Mouse (Mus musculus) liver, embryonic 11.5 days (tissue): ENCODE measurements at regions not wholly inside any gene's neighbourhood (a gene's known extent, or its start where the extent isn't known, plus 50 kb on each side); places are given as distances from the start of the nearest gene placed in this dataset.

Source experiments
- ATAC-seq: fragments of 200-750 bp; cut with Nextera tagmentation; replicated peaks from 2 replicates; pipeline ENCODE4 v1.8.0; 2017; ENCODE audit warnings: moderate number of reproducible peaks, mild to moderate bottlenecking, moderate TSS enrichment, moderate library complexity; ENCODE audit not compliant: low FRiP score
- DNase-seq: peaks from one replicate; pipeline ENCODE4 v3.0.0-alpha.2; 2017; ENCODE audit warnings: low spot score
- H3K27ac ChIP-seq: fragments of 300-500 bp; sonication (generic); 2 replicates; pipeline ENCODE4 v1.5.1; 2014; ENCODE audit warnings: mild to moderate bottlenecking, low read depth, low read length, control low read depth
- H3K27me3 ChIP-seq: fragments of 300-500 bp; sonication (generic); replicated peaks from 2 replicates; pipeline ENCODE4 v1.6.1; 2014; ENCODE audit warnings: low read length, mixed read lengths; ENCODE audit not compliant: control insufficient read depth, insufficient read depth
- H3K36me3 ChIP-seq: fragments of 300-500 bp; sonication (generic); 2 replicates; pipeline ENCODE4 v1.6.1; 2014; ENCODE audit warnings: mild to moderate bottlenecking, low read length, moderate library complexity, mixed read lengths; ENCODE audit not compliant: control insufficient read depth, insufficient read depth
- H3K4me1 ChIP-seq: fragments of 300-500 bp; sonication (generic); replicated peaks from 2 replicates; pipeline ENCODE4 v1.6.1; 2014; ENCODE audit warnings: low read length, mixed read lengths; ENCODE audit not compliant: control insufficient read depth, insufficient read depth
- H3K4me2 ChIP-seq: fragments of 300-500 bp; sonication (generic); 2 replicates; pipeline ENCODE4 v1.6.1; 2014; ENCODE audit warnings: mild to moderate bottlenecking, control low read depth, moderate library complexity
- H3K4me3 ChIP-seq: fragments of 300-500 bp; sonication (generic); 2 replicates; pipeline ENCODE4 v1.5.1; 2014; ENCODE audit warnings: low read depth, low read length, control low read depth
- H3K9ac ChIP-seq: fragments of 300-500 bp; sonication (generic); 2 replicates; pipeline ENCODE4 v1.6.1; 2014; ENCODE audit warnings: low read depth, low read length, control low read depth
- H3K9me3 ChIP-seq: fragments of 300-500 bp; sonication (generic); 2 replicates; pipeline ENCODE4 v1.6.1; 2016; ENCODE audit warnings: low read length, inconsistent platforms, mixed read lengths; ENCODE audit not compliant: control insufficient read depth
- WGBS: fragments of 180-500 bp; shearing (Covaris S2); extraction: QIAGEN DNeasy Blood & Tissue Kit; methylation state at CpG from one replicate; pipeline ENCODE4 v1.1.7; 2014; 5-methylcytosine and 5-hydroxymethylcytosine counted together

GRCm38 (mm10) chr4:106133746-106134730 lies 182.0 kb upstream of the Usp24 start:
- Histone ChIP-seq H3K9me3 (no peaks in the 10 kb centered on the region), H3K9ac (no peak overlapping the region), H3K4me2 (no peak overlapping the region), H3K4me1 (no peaks in the 10 kb centered on the region; the same call in 1 of the 2 replicates), H3K4me3 (no peak overlapping the region), H3K36me3 (no peaks in the 10 kb centered on the region), H3K27me3 (no peaks in the 10 kb centered on the region), H3K27ac (no peak overlapping the region)
- DNase-seq = no peak
- no peak for ATAC-seq
- 63% methylated on average over 10 of the region's 10 CpGs for WGBS

GRCm38 (mm10) chr4:106142741-106143140 lies 173.3 kb upstream of the Usp24 start:
- Histone ChIP-seq H3K4me3 (no peak overlapping the region), H3K27ac (no peak overlapping the region), H3K4me2 (no peak overlapping the region), H3K4me1 (no peaks in the 10 kb centered on the region), H3K9ac (no peak overlapping the region), H3K36me3 (no peaks in the 10 kb centered on the region), H3K9me3 (no peaks in the 10 kb centered on the region), H3K27me3 (no peaks in the 10 kb centered on the region)
- DNase-seq (no peak), ATAC-seq (no peak)
- 82% methylated on average over 4 of the region's 4 CpGs for WGBS

DNA sequence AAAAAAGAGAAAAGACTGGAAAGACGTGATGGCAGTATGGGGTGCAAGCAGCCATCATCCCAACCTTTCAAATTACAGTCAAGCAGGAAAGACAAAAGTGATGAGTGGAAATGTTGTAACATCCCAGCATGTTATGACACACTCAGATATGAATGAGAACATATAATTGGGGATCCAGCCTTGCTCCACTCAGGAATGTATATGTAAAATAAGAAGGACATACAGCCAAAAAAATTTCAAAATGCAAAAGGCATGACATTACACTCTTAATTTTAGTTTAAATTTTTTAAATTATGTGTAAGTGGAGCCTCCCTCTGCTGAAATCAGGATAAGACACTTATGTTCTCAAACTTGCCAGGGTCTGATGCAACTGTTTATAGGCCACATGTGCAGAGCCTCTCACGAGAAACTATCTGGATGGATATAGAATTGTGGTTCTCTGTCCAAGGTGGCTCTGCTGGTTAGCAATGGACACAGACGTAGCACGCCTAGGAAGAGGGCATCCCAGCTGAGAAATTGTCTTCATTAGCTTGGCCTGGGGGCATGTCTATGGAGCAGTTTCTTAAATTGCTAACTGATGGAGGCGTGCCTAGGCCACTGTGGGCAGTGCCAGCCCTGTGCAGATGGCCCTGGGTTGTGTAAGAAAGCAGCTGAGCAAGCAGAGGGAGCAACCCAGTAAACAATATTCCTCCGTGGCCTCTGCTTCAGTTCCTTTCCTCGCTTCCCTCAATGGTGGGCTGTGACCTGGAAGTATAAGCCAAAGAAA lies 171.5 kb upstream of the Usp24 start:
- Histone ChIP-seq H3K27me3 (no peaks in the 10 kb centered on the region), H3K36me3 (no peaks in the 10 kb centered on the region), H3K27ac (no peak overlapping the region), H3K4me1 (no peaks in the 10 kb centered on the region), H3K9ac (no peak overlapping the region), H3K9me3 (no peaks in the 10 kb centered on the region), H3K4me3 (no peak overlapping the region), H3K4me2 (no peak overlapping the region)
- ATAC-seq (no peak), DNase-seq (no peak)
- 73% methylated on average over 7 of the region's 7 CpGs for WGBS

DNA sequence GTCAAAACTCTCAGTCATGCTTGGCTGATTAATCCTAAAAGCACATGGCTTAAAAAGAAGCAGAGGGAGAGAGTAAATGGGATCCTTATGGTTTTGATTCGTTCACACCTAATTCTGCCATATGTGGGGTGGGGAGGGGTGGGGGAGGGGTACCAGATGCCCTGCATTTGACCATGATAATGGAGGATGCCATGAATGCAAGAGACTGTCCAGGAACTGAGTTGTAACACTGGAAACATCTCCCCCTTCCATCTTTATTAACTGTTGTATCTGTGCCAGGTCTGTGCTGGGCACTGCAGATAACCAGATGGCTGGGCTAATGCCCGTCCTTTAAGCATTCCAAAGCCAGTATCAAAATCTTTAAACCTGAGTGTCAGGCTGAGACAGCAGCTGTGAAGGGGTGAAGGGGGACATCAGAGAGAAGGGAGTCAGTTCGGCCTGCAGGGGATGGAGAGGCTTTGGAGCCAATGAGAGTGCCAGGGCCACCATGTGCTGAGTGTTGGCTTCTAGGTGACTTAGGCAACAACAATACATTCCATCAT lies 169.0 kb upstream of the Usp24 start:
- Histone ChIP-seq H3K36me3 (no peaks in the 10 kb centered on the region), H3K4me3 (no peak overlapping the region), H3K9me3 (no peaks in the 10 kb centered on the region), H3K4me1 (no peaks in the 10 kb centered on the region), H3K27me3 (no peaks in the 10 kb centered on the region), H3K9ac (no peak overlapping the region), H3K4me2 (no peak overlapping the region), H3K27ac (no peak overlapping the region)
- no peak for ATAC-seq
- no peak for DNase-seq
- 71% methylated on average over 3 of the region's 3 CpGs for WGBS

- ATAC-seq = no peak
- Histone ChIP-seq H3K4me2 (no peak overlapping the region), H3K27me3 (no peaks in the 10 kb centered on the region), H3K9me3 (no peaks in the 10 kb centered on the region), H3K36me3 (no peaks in the 10 kb centered on the region), H3K9ac (no peak overlapping the region), H3K27ac (no peak overlapping the region), H3K4me1 (no peaks in the 10 kb centered on the region), H3K4me3 (no peak overlapping the region)
- no peak for DNase-seq
- 83% methylated on average over 3 of the region's 3 CpGs for WGBS
Observed at GRCm38 (mm10) chr4:106148866-106149265, 167.1 kb upstream of the Usp24 start.

- Histone ChIP-seq H3K4me3 (no peak overlapping the region), H3K36me3 (no peaks in the 10 kb centered on the region), H3K27me3 (no peaks in the 10 kb centered on the region), H3K9me3 (no peaks in the 10 kb centered on the region), H3K27ac (no peak overlapping the region), H3K4me2 (no peak overlapping the region), H3K9ac (no peak overlapping the region), H3K4me1 (no peaks in the 10 kb centered on the region)
- no peak for ATAC-seq
- WGBS = 82% methylated on average over 7 of the region's 7 CpGs
- no peak for DNase-seq
Observed at GRCm38 (mm10) chr4:106149471-106150048, 166.5 kb upstream of the Usp24 start.

GRCm38 (mm10) chr4:106150775-106151174 lies 165.2 kb upstream of the Usp24 start:
- H3K9me3 ChIP-seq = no peaks in the 10 kb centered on the region
- WGBS = 78% methylated on average over 14 of the region's 14 CpGs
- no peaks in the 10 kb centered on the region for H3K36me3 ChIP-seq
- no peak overlapping the region for H3K9ac ChIP-seq
- no peak overlapping the region for H3K27ac ChIP-seq
- ATAC-seq (no peak), DNase-seq (no peak)
- H3K27me3 ChIP-seq = no peaks in the 10 kb centered on the region
- no peak overlapping the region for H3K4me2 ChIP-seq
- H3K4me3 ChIP-seq = no peak overlapping the region
- no peaks in the 10 kb centered on the region for H3K4me1 ChIP-seq

GRCm38 (mm10) chr4:106157451-106158179 lies 158.4 kb upstream of the Usp24 start:
- H3K4me2 ChIP-seq = no peak overlapping the region
- no peaks in the 10 kb centered on the region for H3K4me1 ChIP-seq
- WGBS = 59% methylated on average over 9 of the region's 9 CpGs
- H3K27me3 ChIP-seq = no peaks in the 10 kb centered on the region
- H3K9me3 ChIP-seq = no peaks in the 10 kb centered on the region
- H3K9ac ChIP-seq = no peak overlapping the region
- no peak overlapping the region for H3K27ac ChIP-seq
- no peaks in the 10 kb centered on the region for H3K36me3 ChIP-seq
- ATAC-seq (no peak), DNase-seq (no peak)
- H3K4me3 ChIP-seq = no peak overlapping the region
